Mouse (Mus musculus) embryonic facial prominence, embryonic 12.5 days (tissue): Measurements from ENCODE around the gene Atf6. TPM values are rescaled to one million over a fixed set of nuclear protein-coding genes. Genes with fewer than 3 reads are reported as not detected.

Source experiments
- ATAC-seq: fragments of 200-750 bp; cut with Nextera tagmentation; 2 replicates; pipeline ENCODE4 v1.8.0; 2017; ENCODE audit not compliant: insufficient number of reproducible peaks, insufficient read depth, low FRiP score, low TSS enrichment
- H3K27ac ChIP-seq: fragments of 300-500 bp; sonication (generic); 2 replicates; pipeline ENCODE4 v1.5.1; 2016; ENCODE audit warnings: mild to moderate bottlenecking
- H3K27me3 ChIP-seq: fragments of 300-500 bp; sonication (generic); 2 replicates; pipeline ENCODE4 v1.6.1; 2016; ENCODE audit warnings: mild to moderate bottlenecking, moderate library complexity
- H3K36me3 ChIP-seq: fragments of 300-500 bp; sonication (generic); 2 replicates; pipeline ENCODE4 v1.6.1; 2016; ENCODE audit warnings: mild to moderate bottlenecking
- H3K4me1 ChIP-seq: fragments of 300-500 bp; sonication (generic); 2 replicates; pipeline ENCODE4 v1.6.1; 2016
- H3K4me2 ChIP-seq: fragments of 300-500 bp; sonication (generic); replicated peaks from 2 replicates; pipeline ENCODE4 v1.6.1; 2016; ENCODE audit warnings: mild to moderate bottlenecking, moderate library complexity
- H3K4me3 ChIP-seq: fragments of 300-500 bp; sonication (generic); 2 replicates; pipeline ENCODE4 v1.5.1; 2016; ENCODE audit warnings: mild to moderate bottlenecking
- H3K9ac ChIP-seq: fragments of 300-500 bp; sonication (generic); 2 replicates; pipeline ENCODE4 v1.6.1; 2016; ENCODE audit warnings: mild to moderate bottlenecking, moderate library complexity
- H3K9me3 ChIP-seq: fragments of 300-500 bp; sonication (generic); 2 replicates; pipeline ENCODE4 v1.6.1; 2016; ENCODE audit warnings: mild to moderate bottlenecking, moderate library complexity
- WGBS: fragments of 180-500 bp; shearing (Covaris S2); methylation state at CpG from one replicate; pipeline ENCODE4 v1.1.7; 2016; 5-methylcytosine and 5-hydroxymethylcytosine counted together
- polyA plus RNA-seq: library from polyadenylated mRNA; unstranded; fragments of >200 nt; fragmentation: Nextera tagmentation; extraction: Ambion mirVana; gene quantifications from 2 replicates; pipeline ENCODE4 v1.2.1, GENCODE M21; 2016

Atf6 gene
- polyA plus RNA-seq, 1 experiment from 2014 or later, result 9.1 TPM

- H3K27ac ChIP-seq, result no peak overlapping the region
- 74% methylated on average over 9 of the region's 9 CpGs for WGBS
- no peak overlapping the region for H3K4me2 ChIP-seq
- no peaks in the 10 kb centered on the region for H3K4me1 ChIP-seq
- no peak overlapping the region for H3K4me3 ChIP-seq
- no peaks in the 10 kb centered on the region for H3K27me3 ChIP-seq
- H3K36me3 ChIP-seq, result peaks cover 7% of the 10 kb centered on the region; the same call in 1 of the 2 replicates
- no peak overlapping the region for H3K9ac ChIP-seq
- ATAC-seq, result no peak
- no peaks in the 10 kb centered on the region for H3K9me3 ChIP-seq
Measured at GRCm38 (mm10) chr1:170674184-170674775, 193.3 kb downstream of the Atf6 start.

- 72% methylated on average over 7 of the region's 7 CpGs for WGBS
- no peak overlapping the region for H3K27ac ChIP-seq
- no peaks in the 10 kb centered on the region for H3K9me3 ChIP-seq
- no peak overlapping the region for H3K9ac ChIP-seq
- no peak overlapping the region for H3K4me3 ChIP-seq
- H3K27me3 ChIP-seq, result no peaks in the 10 kb centered on the region
- no peak for ATAC-seq
- H3K4me2 ChIP-seq, result no peak overlapping the region
- peaks cover 16% of the 10 kb centered on the region; the same call in 1 of the 2 replicates for H3K36me3 ChIP-seq
- no peaks in the 10 kb centered on the region for H3K4me1 ChIP-seq
Measured at GRCm38 (mm10) chr1:170665200-170665599, 202.4 kb downstream of the Atf6 start.

- no peak overlapping the region for H3K27ac ChIP-seq
- H3K36me3 ChIP-seq, result peaks cover 11% of the 10 kb centered on the region; the same call in 1 of the 2 replicates
- no peaks in the 10 kb centered on the region for H3K4me1 ChIP-seq
- no peaks in the 10 kb centered on the region for H3K27me3 ChIP-seq
- H3K9me3 ChIP-seq, result no peaks in the 10 kb centered on the region
- H3K4me3 ChIP-seq, result no peak overlapping the region
- WGBS, result 74% methylated on average over 11 of the region's 11 CpGs
- no peak overlapping the region for H3K9ac ChIP-seq
- no peak for ATAC-seq
- H3K4me2 ChIP-seq, result no peak overlapping the region
Measured at GRCm38 (mm10) chr1:170664620-170665185, 202.9 kb downstream of the Atf6 start.

GRCm38 (mm10) chr1:170659260-170659659 is 208.3 kb downstream of the Atf6 start:
- no peak overlapping the region for H3K27ac ChIP-seq
- no peak overlapping the region for H3K4me3 ChIP-seq
- H3K9me3 ChIP-seq, result no peaks in the 10 kb centered on the region
- no peaks in the 10 kb centered on the region; the same call in 1 of the 2 replicates for H3K27me3 ChIP-seq
- 0 out of 2 replicates have a peak, but pooled peaks cover 8% of the 10 kb centered on the region for H3K36me3 ChIP-seq
- ATAC-seq, result no peak
- H3K4me2 ChIP-seq, result no peak overlapping the region
- no peaks in the 10 kb centered on the region for H3K4me1 ChIP-seq
- H3K9ac ChIP-seq, result no peak overlapping the region
- 76% methylated on average over 13 of the region's 13 CpGs for WGBS

- Histone ChIP-seq H3K4me2 (no peak overlapping the region), H3K4me3 (no peak overlapping the region), H3K9me3 (no peaks in the 10 kb centered on the region), H3K27ac (no peak overlapping the region), H3K36me3 (0 out of 2 replicates have a peak, but pooled peaks cover 3% of the 10 kb centered on the region), H3K27me3 (no peaks in the 10 kb centered on the region; the same call in 1 of the 2 replicates), H3K9ac (no peak overlapping the region), H3K4me1 (no peaks in the 10 kb centered on the region)
- ATAC-seq, result no peak
- WGBS, result 71% methylated on average over 13 of the region's 13 CpGs
Measured at GRCm38 (mm10) chr1:170657643-170658314, 209.8 kb downstream of the Atf6 start.

GRCm38 (mm10) chr1:170657228-170657521 is 210.4 kb downstream of the Atf6 start:
- H3K4me3 ChIP-seq, result no peak overlapping the region
- H3K36me3 ChIP-seq, result no peaks in the 10 kb centered on the region
- no peak overlapping the region for H3K27ac ChIP-seq
- H3K9me3 ChIP-seq, result no peaks in the 10 kb centered on the region
- WGBS, result 52% methylated on average over 2 of the region's 2 CpGs
- no peak for ATAC-seq
- H3K4me1 ChIP-seq, result no peaks in the 10 kb centered on the region
- no peaks in the 10 kb centered on the region; the same call in 1 of the 2 replicates for H3K27me3 ChIP-seq
- no peak overlapping the region for H3K4me2 ChIP-seq
- H3K9ac ChIP-seq, result no peak overlapping the region

- H3K36me3 ChIP-seq, result no peaks in the 10 kb centered on the region
- H3K4me1 ChIP-seq, result no peaks in the 10 kb centered on the region
- WGBS, result 78% methylated on average over 11 of the region's 11 CpGs
- no peak overlapping the region for H3K4me2 ChIP-seq
- no peaks in the 10 kb centered on the region for H3K9me3 ChIP-seq
- H3K9ac ChIP-seq, result no peak overlapping the region
- no peak overlapping the region; the same call in 1 of the 2 replicates for H3K27ac ChIP-seq
- no peaks in the 10 kb centered on the region; the same call in 1 of the 2 replicates for H3K27me3 ChIP-seq
- no peak overlapping the region for H3K4me3 ChIP-seq
- no peak for ATAC-seq
Measured at GRCm38 (mm10) chr1:170656518-170657227, 210.9 kb downstream of the Atf6 start.

GRCm38 (mm10) chr1:170655280-170655917 is 212.2 kb downstream of the Atf6 start:
- Histone ChIP-seq H3K9ac (no peak overlapping the region), H3K4me2 (no peak overlapping the region), H3K27ac (no peak overlapping the region), H3K36me3 (no peaks in the 10 kb centered on the region), H3K4me1 (no peaks in the 10 kb centered on the region), H3K27me3 (no peaks in the 10 kb centered on the region; the same call in 1 of the 2 replicates), H3K9me3 (no peaks in the 10 kb centered on the region), H3K4me3 (no peak overlapping the region)
- 47% methylated on average over 5 of the region's 5 CpGs for WGBS
- ATAC-seq, result peak; percentile 68

Other genes with a start within 250 kb of the Atf6 start
- gene Olfml2b, start 223.2 kb downstream of the Atf6 start, polyA plus RNA-seq, result 12.8 and 13.6 TPM in 2 replicates
- 0.79 TPM in 1 of 2 replicates, not detected in the other for gene Gm26620, start 17.3 kb upstream of the Atf6 start, polyA plus RNA-seq
- gene Dusp12, start 17.8 kb upstream of the Atf6 start, polyA plus RNA-seq, result 44.9 and 48.9 TPM in 2 replicates
- not detected in 2 replicates for gene Fcrlb, start 45.2 kb upstream of the Atf6 start, polyA plus RNA-seq
- gene Fcrla, start 59.8 kb upstream of the Atf6 start, polyA plus RNA-seq, result not detected in 2 replicates
- gene Fcgr2b, start 108.8 kb upstream of the Atf6 start, polyA plus RNA-seq, result 0.32 and 0.38 TPM in 2 replicates
- gene Fcgr4, start 151.1 kb upstream of the Atf6 start, polyA plus RNA-seq, result 0.13 TPM in 1 of 2 replicates, not detected in the other
- 6.0 and 6.5 TPM in 2 replicates for gene Fcgr3, start 197.2 kb upstream of the Atf6 start, polyA plus RNA-seq
- 1.4 and 1.8 TPM in 2 replicates for gene Cfap126, start 246.1 kb upstream of the Atf6 start, polyA plus RNA-seq